Mouse (Mus musculus): ENCODE measurements at regions not wholly inside any gene's neighbourhood (a gene's known extent, or its start where the extent isn't known, plus 50 kb on each side); places are given as distances from the start of the nearest gene placed in this dataset.

DNA sequence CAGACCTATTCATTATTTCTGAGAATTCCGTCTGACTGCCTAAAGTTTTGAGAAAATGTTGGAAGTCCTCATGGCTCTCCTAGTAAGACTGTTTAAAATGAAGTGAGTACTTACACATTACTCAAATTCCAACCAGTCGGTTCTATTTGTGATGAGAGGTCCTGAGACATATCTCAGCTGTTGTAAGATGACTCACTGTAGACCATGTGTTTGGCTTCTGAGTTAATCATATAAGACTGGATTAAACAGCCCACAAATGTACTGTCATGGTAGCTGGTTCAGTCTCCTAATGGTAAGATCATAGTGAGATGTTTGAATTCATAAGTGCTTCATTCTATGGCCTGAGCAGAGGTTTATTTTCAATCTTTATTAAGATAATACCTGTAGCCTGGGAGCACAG, 223.9 kb upstream of the Gje1 start:
- TF ChIP-seq CTCF (IDR thresholded peaks at IDR 0.05; ENCODE audit: low read depth, low read length) (no peak), POLR2A (IDR thresholded peaks at IDR 0.05; ENCODE audit: extremely low read depth, insufficient read depth, low read length) (no peak)
